Mouse (Mus musculus): ENCODE measurements at regions not wholly inside any gene's neighbourhood (a gene's known extent, or its start where the extent isn't known, plus 50 kb on each side); places are given as distances from the start of the nearest gene placed in this dataset.

DNA sequence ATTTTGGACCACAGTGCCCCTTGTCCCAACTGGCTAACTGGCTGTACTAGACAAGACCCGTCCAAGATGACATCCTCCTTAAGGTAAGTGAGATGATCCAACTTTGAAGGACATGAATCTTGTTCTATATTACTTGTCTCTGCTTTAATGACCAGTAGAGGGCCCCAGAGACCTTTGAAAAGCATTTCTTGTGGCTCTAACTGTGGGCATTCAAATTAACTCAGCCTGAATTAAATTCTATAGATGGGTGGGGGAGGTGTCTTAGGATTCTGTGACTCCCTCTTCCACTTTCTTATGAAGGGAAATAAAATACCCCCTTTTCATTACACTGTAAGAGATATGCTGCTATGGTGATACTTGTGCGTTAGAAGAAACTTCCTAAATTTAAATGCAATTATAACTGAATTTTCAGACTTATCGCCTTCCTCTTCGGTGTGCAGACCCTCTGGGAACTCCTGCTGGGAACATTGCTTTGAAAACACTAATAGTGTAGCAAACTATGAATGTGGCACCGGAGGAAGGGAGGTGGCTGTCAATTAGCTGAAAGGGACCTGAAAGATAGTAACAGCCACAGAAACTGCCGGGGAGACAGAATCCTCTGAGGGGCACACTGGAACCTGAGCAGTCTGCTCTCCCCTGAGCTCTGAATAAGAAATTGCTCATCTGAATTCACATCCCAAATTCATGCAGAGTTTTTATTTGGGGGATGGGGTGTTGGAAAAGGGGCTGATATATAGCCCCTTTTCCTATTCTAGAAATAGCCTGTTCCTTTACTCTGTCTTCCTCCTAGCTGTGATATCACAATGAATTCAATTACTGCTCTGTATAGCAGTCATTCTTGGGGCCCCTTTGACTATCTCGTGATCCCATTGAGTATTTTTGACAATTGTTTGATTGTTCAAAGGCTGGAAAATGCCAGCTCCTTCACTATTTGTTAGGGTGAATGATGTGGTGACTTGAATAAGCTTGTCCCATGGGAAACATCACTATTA is 179.9 kb upstream of the A1bg start:
- Histone ChIP-seq H3K4me3 (ENCODE audit: low read length) (no peak overlapping the region), H3K27me3 (ENCODE audit: control insufficient read depth, insufficient read depth, low read depth, low read length) (no peaks in the 10 kb centered on the region), H3K9me3 (ENCODE audit: control insufficient read depth, low read length) (no peaks in the 10 kb centered on the region), H3K4me1 (replicated peaks; ENCODE audit: control insufficient read depth, insufficient read depth, low read length) (no peaks in the 10 kb centered on the region), H3K27ac (ENCODE audit: low read length) (no peak overlapping the region), H3K4me2 (ENCODE audit: low read depth, low read length) (no peak overlapping the region), H3K9ac (ENCODE audit: low read length) (no peak overlapping the region), H3K36me3 (ENCODE audit: control insufficient read depth, insufficient read depth, low read length) (no peaks in the 10 kb centered on the region)
- no peak for ATAC-seq (ENCODE audit: low read depth)
- 44% methylated on average over 7 of the region's 7 CpGs for WGBS

GRCm38 (mm10) chr15:61100807-61101206 is 178.0 kb upstream of the A1bg start:
- Histone ChIP-seq H3K4me1 (replicated peaks; ENCODE audit: control insufficient read depth, insufficient read depth, low read length) (no peaks in the 10 kb centered on the region), H3K27me3 (ENCODE audit: control insufficient read depth, insufficient read depth, low read depth, low read length) (no peaks in the 10 kb centered on the region), H3K27ac (ENCODE audit: low read length) (no peak overlapping the region), H3K4me3 (ENCODE audit: low read length) (no peak overlapping the region), H3K9me3 (ENCODE audit: control insufficient read depth, low read length) (no peaks in the 10 kb centered on the region), H3K4me2 (ENCODE audit: low read depth, low read length) (no peak overlapping the region), H3K36me3 (ENCODE audit: control insufficient read depth, insufficient read depth, low read length) (no peaks in the 10 kb centered on the region), H3K9ac (ENCODE audit: low read length) (no peak overlapping the region)
- ATAC-seq (ENCODE audit: low read depth), result no peak
- 56% methylated on average over 4 of the region's 4 CpGs for WGBS

DNA sequence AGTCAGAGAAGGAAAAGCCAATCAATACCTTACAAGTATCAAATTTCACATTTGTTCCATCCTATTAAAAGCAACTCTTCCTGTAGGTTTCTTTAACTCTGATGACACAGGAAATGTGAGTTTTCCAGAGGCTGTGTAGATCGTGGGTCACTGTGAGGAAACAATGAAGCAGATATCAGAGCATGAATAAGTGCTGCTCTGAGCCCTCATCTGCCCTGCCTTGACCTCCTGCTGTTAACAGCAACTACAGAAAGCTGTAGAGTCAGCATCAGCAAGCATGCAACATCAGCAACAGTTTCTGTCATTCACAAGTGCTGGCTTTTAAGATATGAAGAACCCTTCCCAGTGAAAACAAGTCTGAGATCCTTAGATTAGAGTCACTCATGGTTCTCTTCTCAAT is 176.2 kb upstream of the A1bg start:
- no peaks in the 10 kb centered on the region for H3K36me3 ChIP-seq (ENCODE audit: control insufficient read depth, insufficient read depth, low read length)
- H3K27ac ChIP-seq (ENCODE audit: low read length), result no peak overlapping the region
- H3K9ac ChIP-seq (ENCODE audit: low read length), result no peak overlapping the region
- ATAC-seq (ENCODE audit: low read depth), result no peak
- H3K9me3 ChIP-seq (ENCODE audit: control insufficient read depth, low read length), result no peaks in the 10 kb centered on the region
- H3K4me1 ChIP-seq (replicated peaks; ENCODE audit: control insufficient read depth, insufficient read depth, low read length), result no peaks in the 10 kb centered on the region
- no peak overlapping the region for H3K4me3 ChIP-seq (ENCODE audit: low read length)
- WGBS, result 7% methylated on average over 1 of the region's 1 CpGs
- no peaks in the 10 kb centered on the region for H3K27me3 ChIP-seq (ENCODE audit: control insufficient read depth, insufficient read depth, low read depth, low read length)
- H3K4me2 ChIP-seq (ENCODE audit: low read depth, low read length), result no peak overlapping the region

- H3K9me3 ChIP-seq (ENCODE audit: control insufficient read depth, low read length), result no peaks in the 10 kb centered on the region
- H3K27me3 ChIP-seq (ENCODE audit: control insufficient read depth, insufficient read depth, low read depth, low read length), result no peaks in the 10 kb centered on the region
- no peaks in the 10 kb centered on the region for H3K4me1 ChIP-seq (replicated peaks; ENCODE audit: control insufficient read depth, insufficient read depth, low read length)
- no peak overlapping the region for H3K4me2 ChIP-seq (ENCODE audit: low read depth, low read length)
- H3K4me3 ChIP-seq (ENCODE audit: low read length), result no peak overlapping the region
- ATAC-seq (ENCODE audit: low read depth), result no peak
- H3K36me3 ChIP-seq (ENCODE audit: control insufficient read depth, insufficient read depth, low read length), result no peaks in the 10 kb centered on the region
- no peak overlapping the region for H3K9ac ChIP-seq (ENCODE audit: low read length)
- no peak overlapping the region for H3K27ac ChIP-seq (ENCODE audit: low read length)
Measured at GRCm38 (mm10) chr15:61098519-61098918, 175.7 kb upstream of the A1bg start.

DNA sequence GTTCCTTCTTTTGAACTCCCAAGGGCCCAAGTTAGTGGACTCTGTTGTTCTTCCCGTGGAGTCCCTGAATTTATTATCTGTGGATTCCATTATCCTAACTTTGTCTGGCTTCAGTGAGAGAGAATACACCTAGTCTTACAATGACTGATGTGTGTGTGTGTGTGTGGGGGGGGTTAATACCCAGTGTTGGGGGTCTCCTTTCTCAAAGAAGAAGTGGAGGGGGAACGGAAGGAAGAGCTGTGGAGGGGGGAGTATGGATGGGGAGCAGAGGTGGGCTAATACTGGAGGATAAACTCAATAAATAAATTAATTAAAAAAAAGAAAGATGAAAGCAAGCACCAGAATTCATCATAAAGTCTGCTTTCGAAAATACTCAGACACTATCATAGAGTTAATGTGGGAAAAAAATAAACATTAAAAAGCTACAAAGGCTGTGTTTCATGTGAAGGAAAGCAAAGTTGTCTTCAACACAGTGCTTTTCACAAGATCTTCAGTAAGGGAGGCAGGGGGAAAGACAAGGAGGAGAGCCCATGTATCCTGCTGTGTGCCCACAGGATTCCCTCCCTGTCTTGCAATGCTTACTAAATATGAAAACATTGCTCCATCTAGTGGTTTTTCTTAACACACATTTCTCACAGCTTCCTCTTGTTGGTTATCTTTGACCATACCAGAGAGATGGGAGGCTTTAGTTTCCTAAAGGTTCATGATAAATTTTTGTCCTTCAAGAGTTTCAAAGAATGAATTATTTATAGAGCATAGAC is 173.4 kb upstream of the A1bg start:
- H3K36me3 ChIP-seq (ENCODE audit: control insufficient read depth, insufficient read depth, low read length), result no peaks in the 10 kb centered on the region
- no peaks in the 10 kb centered on the region for H3K9me3 ChIP-seq (ENCODE audit: control insufficient read depth, low read length)
- no peak overlapping the region for H3K9ac ChIP-seq (ENCODE audit: low read length)
- no peak; the same call in 1 of the 2 replicates for ATAC-seq (ENCODE audit: low read depth)
- no peak overlapping the region for H3K4me2 ChIP-seq (ENCODE audit: low read depth, low read length)
- no peaks in the 10 kb centered on the region for H3K27me3 ChIP-seq (ENCODE audit: control insufficient read depth, insufficient read depth, low read depth, low read length)
- no peak overlapping the region for H3K4me3 ChIP-seq (ENCODE audit: low read length)
- no peak overlapping the region for H3K27ac ChIP-seq (ENCODE audit: low read length)
- no peaks in the 10 kb centered on the region for H3K4me1 ChIP-seq (replicated peaks; ENCODE audit: control insufficient read depth, insufficient read depth, low read length)
- 65% methylated on average over 3 of the region's 3 CpGs for WGBS

DNA sequence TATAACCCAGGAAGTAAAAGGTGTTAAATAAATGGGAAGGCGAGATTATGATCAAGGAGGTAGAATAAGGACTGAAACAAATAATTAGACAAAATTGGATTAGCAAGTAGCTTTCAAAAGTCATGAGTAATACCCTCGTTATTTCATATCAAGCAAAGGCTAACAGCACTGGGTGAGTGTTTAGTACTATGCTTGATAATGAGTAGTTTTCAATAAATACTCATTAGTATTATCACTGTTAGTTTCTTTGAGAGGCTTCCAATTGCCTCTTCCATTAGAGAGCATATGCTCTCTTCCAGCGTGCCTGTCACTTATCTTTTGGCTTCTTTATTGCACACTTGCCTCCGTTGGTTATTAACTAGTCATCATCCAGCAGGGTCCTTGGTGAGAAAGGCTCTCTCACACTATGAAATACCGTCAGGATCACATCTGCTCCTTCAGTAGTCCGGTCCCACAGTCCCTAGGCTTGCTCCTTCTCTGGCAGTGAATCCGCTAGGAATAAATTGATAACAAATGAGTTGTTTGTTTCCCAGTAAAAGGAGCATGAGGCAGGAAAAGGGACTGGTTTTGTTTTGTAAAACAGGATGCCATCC is 132.3 kb upstream of the A1bg start:
- H3K9me3 ChIP-seq (ENCODE audit: control insufficient read depth, low read length), result no peaks in the 10 kb centered on the region
- no peak overlapping the region for H3K4me2 ChIP-seq (ENCODE audit: low read depth, low read length)
- no peaks in the 10 kb centered on the region for H3K27me3 ChIP-seq (ENCODE audit: control insufficient read depth, insufficient read depth, low read depth, low read length)
- no peaks in the 10 kb centered on the region for H3K36me3 ChIP-seq (ENCODE audit: control insufficient read depth, insufficient read depth, low read length)
- H3K4me1 ChIP-seq (replicated peaks; ENCODE audit: control insufficient read depth, insufficient read depth, low read length), result no peaks in the 10 kb centered on the region
- no peak for ATAC-seq (ENCODE audit: low read depth)
- 63% methylated on average over 7 of the region's 7 CpGs for WGBS
- no peak overlapping the region for H3K27ac ChIP-seq (ENCODE audit: low read length)
- H3K9ac ChIP-seq (ENCODE audit: low read length), result no peak overlapping the region
- H3K4me3 ChIP-seq (ENCODE audit: low read length), result no peak overlapping the region

DNA sequence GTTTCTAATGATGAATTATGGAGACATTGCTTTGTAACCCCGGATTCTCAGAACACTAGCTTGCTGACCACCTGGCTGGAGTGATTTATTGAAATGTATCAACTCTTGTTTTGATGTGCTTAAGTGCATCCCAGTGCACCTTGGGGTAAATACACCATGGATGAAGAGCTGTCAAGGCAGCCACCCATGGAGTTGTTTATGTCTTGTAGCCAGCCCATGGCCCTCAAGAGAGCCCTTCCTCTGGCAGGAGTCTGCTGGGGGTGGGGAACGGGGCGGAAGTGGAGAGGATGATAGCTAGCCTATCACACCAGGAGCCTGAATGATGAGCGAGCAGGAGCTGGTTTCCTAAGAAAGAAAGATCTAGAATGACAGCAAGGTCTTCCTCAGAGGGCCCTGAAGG is 128.6 kb upstream of the A1bg start:
- no peaks in the 10 kb centered on the region for H3K4me1 ChIP-seq (replicated peaks; ENCODE audit: control insufficient read depth, insufficient read depth, low read length)
- H3K27ac ChIP-seq (ENCODE audit: low read length), result no peak overlapping the region
- no peak overlapping the region for H3K4me2 ChIP-seq (ENCODE audit: low read depth, low read length)
- no peak overlapping the region for H3K4me3 ChIP-seq (ENCODE audit: low read length)
- H3K9me3 ChIP-seq (ENCODE audit: control insufficient read depth, low read length), result no peaks in the 10 kb centered on the region
- ATAC-seq (ENCODE audit: low read depth), result no peak
- no peak overlapping the region for H3K9ac ChIP-seq (ENCODE audit: low read length)
- no peaks in the 10 kb centered on the region for H3K36me3 ChIP-seq (ENCODE audit: control insufficient read depth, insufficient read depth, low read length)
- H3K27me3 ChIP-seq (ENCODE audit: control insufficient read depth, insufficient read depth, low read depth, low read length), result no peaks in the 10 kb centered on the region
- 41% methylated on average over 4 of the region's 4 CpGs for WGBS

- H3K27ac ChIP-seq (ENCODE audit: low read length), result no peak overlapping the region
- H3K9ac ChIP-seq (ENCODE audit: low read length), result no peak overlapping the region
- no peak overlapping the region for H3K4me2 ChIP-seq (ENCODE audit: low read depth, low read length)
- no peaks in the 10 kb centered on the region for H3K27me3 ChIP-seq (ENCODE audit: control insufficient read depth, insufficient read depth, low read depth, low read length)
- H3K36me3 ChIP-seq (ENCODE audit: control insufficient read depth, insufficient read depth, low read length), result no peaks in the 10 kb centered on the region
- H3K4me1 ChIP-seq (replicated peaks; ENCODE audit: control insufficient read depth, insufficient read depth, low read length), result no peaks in the 10 kb centered on the region
- ATAC-seq (ENCODE audit: low read depth), result no peak
- 82% methylated on average over 3 of the region's 3 CpGs for WGBS
- no peaks in the 10 kb centered on the region for H3K9me3 ChIP-seq (ENCODE audit: control insufficient read depth, low read length)
- H3K4me3 ChIP-seq (ENCODE audit: low read length), result no peak overlapping the region
Measured at GRCm38 (mm10) chr15:61009509-61009908, 86.7 kb upstream of the A1bg start.

DNA sequence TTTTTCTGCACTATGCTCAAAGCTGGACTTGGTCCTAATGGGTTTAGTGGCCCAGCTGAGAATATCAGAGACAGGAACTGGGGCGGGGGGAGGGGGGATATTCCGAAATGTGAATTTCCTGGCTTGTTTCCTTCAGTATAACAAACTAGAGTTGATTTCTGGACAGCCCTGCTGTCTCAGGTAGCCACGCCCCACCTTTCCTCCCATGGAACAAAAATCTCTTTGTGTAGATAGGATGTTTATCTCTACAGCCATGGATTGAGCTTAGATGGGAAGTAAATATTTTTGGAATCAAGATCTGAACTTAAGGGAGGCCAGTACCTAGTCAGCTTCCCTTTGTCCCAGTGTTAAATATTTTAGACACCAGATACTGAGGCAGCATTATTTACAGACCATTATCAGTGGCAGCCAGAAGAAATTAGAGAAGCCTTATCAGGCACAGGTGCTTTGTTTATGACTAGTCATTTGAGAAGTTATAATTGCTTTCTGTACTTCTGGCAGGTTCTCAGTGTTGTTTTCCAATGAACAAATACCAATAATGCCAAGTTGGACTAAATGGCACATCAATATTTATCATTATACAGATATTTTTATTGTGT is 84.7 kb upstream of the A1bg start:
- peak; percentile 72 for ATAC-seq (ENCODE audit: low read depth)
- Histone ChIP-seq H3K9me3 (ENCODE audit: control insufficient read depth, low read length) (no peaks in the 10 kb centered on the region), H3K4me3 (ENCODE audit: low read length) (no peak overlapping the region), H3K36me3 (ENCODE audit: control insufficient read depth, insufficient read depth, low read length) (no peaks in the 10 kb centered on the region), H3K9ac (ENCODE audit: low read length) (no peak overlapping the region), H3K4me1 (replicated peaks; ENCODE audit: control insufficient read depth, insufficient read depth, low read length) (no peaks in the 10 kb centered on the region), H3K27ac (ENCODE audit: low read length) (no peak overlapping the region), H3K4me2 (ENCODE audit: low read depth, low read length) (no peak overlapping the region), H3K27me3 (ENCODE audit: control insufficient read depth, insufficient read depth, low read depth, low read length) (no peaks in the 10 kb centered on the region)
- WGBS, result 47% methylated on average over 3 of the region's 3 CpGs
